Comparison of ENCODE assay signal across 8 mouse cellular contexts in the genomic region with DNA sequence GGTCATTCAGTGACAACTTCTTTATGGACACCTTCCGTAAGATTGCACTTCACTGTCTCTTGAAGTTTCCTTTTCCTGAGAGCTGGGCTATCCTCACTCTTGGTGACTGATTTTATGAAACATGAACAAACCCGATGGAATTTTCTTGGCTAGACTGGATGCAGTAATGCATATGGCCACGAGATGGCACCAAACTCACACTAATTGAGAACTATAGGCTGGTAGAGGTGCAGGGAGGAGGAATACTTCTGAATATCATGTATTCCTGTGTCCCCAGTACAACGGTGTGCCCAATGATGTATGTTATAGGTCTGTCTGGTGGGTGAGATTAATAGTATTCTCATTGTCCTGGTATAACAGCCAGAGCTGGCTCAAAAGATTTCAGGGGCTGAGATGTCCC. TPM values are rescaled to one million over a fixed set of nuclear protein-coding genes. Genes with fewer than 3 reads are reported as not detected.
DNase-seq lines count a peak whose midpoint lies in the region; ATAC-seq and TF ChIP-seq lines count a peak whose summit lies in the region.

No protein-coding gene starts in this region.

- peak; percentile 78 for ATAC-seq in intestine, embryonic 16.5 days
- ATAC-seq in midbrain, embryonic 11.5 days (ENCODE audit: low FRiP score): peak; percentile 79

- intact Hi-C loops in gastrocnemius, postnatal 14 days (cut with DNase I; ENCODE audit: low total_unique reads): no loop called here
- intact Hi-C loops in left cerebral cortex, postnatal 14 days (cut with DNase I): no loop called here

- no peak overlapping the region for H3K27ac ChIP-seq in cortical plate, adult 2 months (ENCODE audit: insufficient read depth, low read length)
- no peak overlapping the region for H3K27ac ChIP-seq in intestine, embryonic 16.5 days (ENCODE audit: low read length)
- no peak overlapping the region for H3K27ac ChIP-seq in midbrain, embryonic 11.5 days (ENCODE audit: low read depth, low read length)

- H3K36me3 ChIP-seq in intestine, embryonic 16.5 days (ENCODE audit: control insufficient read depth, insufficient read depth, low read length): no peaks in the 10 kb centered on the region
- H3K36me3 ChIP-seq in midbrain, embryonic 11.5 days (ENCODE audit: control insufficient read depth, insufficient read depth, low read length): no peaks in the 10 kb centered on the region

- peak; percentile 62; the same call in 1 of the 2 replicates for TF ChIP-seq CTCF in cortical plate, adult 2 months (IDR thresholded peaks at IDR 0.05; ENCODE audit: extremely low read depth, insufficient read depth, low read length)

- no peaks in the 10 kb centered on the region for H3K9me3 ChIP-seq in intestine, embryonic 16.5 days (ENCODE audit: control insufficient read depth, low read length)
- no peaks in the 10 kb centered on the region for H3K9me3 ChIP-seq in midbrain, embryonic 11.5 days (ENCODE audit: control insufficient read depth, low read length)

- no peak overlapping the region for H3K9ac ChIP-seq in intestine, embryonic 16.5 days (ENCODE audit: low read depth, low read length)
- H3K9ac ChIP-seq in midbrain, embryonic 11.5 days (ENCODE audit: low read length): no peak overlapping the region

- H3K27me3 ChIP-seq in intestine, embryonic 16.5 days (replicated peaks; ENCODE audit: control insufficient read depth, insufficient read depth, low read length): no peaks in the 10 kb centered on the region
- no peaks in the 10 kb centered on the region for H3K27me3 ChIP-seq in midbrain, embryonic 11.5 days (ENCODE audit: control insufficient read depth, insufficient read depth, low read length)

- no peaks in the 10 kb centered on the region for H3K4me1 ChIP-seq in cortical plate, adult 2 months (ENCODE audit: control insufficient read depth, insufficient read depth, low read length)
- peaks cover 4% of the 10 kb centered on the region; the same call in 1 of the 2 replicates for H3K4me1 ChIP-seq in intestine, embryonic 16.5 days (ENCODE audit: control insufficient read depth, insufficient read depth, low read length)
- no peaks in the 10 kb centered on the region for H3K4me1 ChIP-seq in midbrain, embryonic 11.5 days (ENCODE audit: control insufficient read depth, insufficient read depth, low read length)

- H3K4me3 ChIP-seq in cortical plate, adult 2 months (ENCODE audit: insufficient read depth, low read length): no peak overlapping the region
- H3K4me3 ChIP-seq in intestine, embryonic 16.5 days (ENCODE audit: low read length): no peak overlapping the region
- H3K4me3 ChIP-seq in midbrain, embryonic 11.5 days (ENCODE audit: low read depth, low read length): no peak overlapping the region

- WGBS in intestine, embryonic 16.5 days: 13% methylated on average over 4 of the region's 4 CpGs
- WGBS in midbrain, embryonic 11.5 days: 25% methylated on average over 4 of the region's 4 CpGs

- TF ChIP-seq POLR2A in cortical plate, adult 2 months (IDR thresholded peaks at IDR 0.05; ENCODE audit: extremely low read depth, insufficient read depth, low read length): no peak

- DNase-seq in gastrocnemius, adult 18-20 months (ENCODE audit: low spot score): peak; percentile 66
- no peak for DNase-seq in gastrocnemius, postnatal 25 days
- DNase-seq in gastrocnemius, postnatal 14 days: peak; percentile 33
- peak; percentile 90 to 92 for DNase-seq in left cerebral cortex, postnatal 14 days (ENCODE audit: low spot score in 2 of 2)
- peak; percentile 98 for DNase-seq in midbrain, embryonic 11.5 days (ENCODE audit: low spot score, missing footprints)
- DNase-seq in spleen, adult 12 weeks (ENCODE audit: low spot score): peak; percentile 36

- no peak overlapping the region for H3K4me2 ChIP-seq in intestine, embryonic 16.5 days (ENCODE audit: low read depth, low read length)
- no peak overlapping the region for H3K4me2 ChIP-seq in midbrain, embryonic 11.5 days

RNA-seq across cellular contexts. Expression of a gene that starts 16.1 kb away (rescaled TPM):
- not detected for total RNA-seq in gastrocnemius, adult 18-20 months (2021)
- total RNA-seq in gastrocnemius, postnatal 25 days (2021): not detected
- polyA plus RNA-seq in cortical plate, adult 2 months (2012; rRNA removed): not detected in 2 replicates
- total RNA-seq in gastrocnemius, postnatal 14 days (2021): not detected
- 3.2 and 6.1 TPM in 2 replicates for polyA plus RNA-seq in intestine, embryonic 16.5 days (2015; fragmentation: Nextera tagmentation; extraction: Ambion mirVana)
- total RNA-seq in left cerebral cortex, postnatal 14 days (2021): not detected
- 0.12 TPM in 1 of 2 replicates, not detected in the other for polyA plus RNA-seq in midbrain, embryonic 11.5 days (2014; fragmentation: Nextera tagmentation; extraction: Ambion mirVana)

RNA-seq across cellular contexts. Expression of a gene that starts 32.6 kb away (rescaled TPM):
- not detected for total RNA-seq in gastrocnemius, adult 18-20 months (2021)
- total RNA-seq in gastrocnemius, postnatal 25 days (2021): not detected
- not detected in 2 replicates for polyA plus RNA-seq in cortical plate, adult 2 months (2012; rRNA removed)
- not detected for total RNA-seq in gastrocnemius, postnatal 14 days (2021)
- not detected in 2 replicates for polyA plus RNA-seq in intestine, embryonic 16.5 days (2015; fragmentation: Nextera tagmentation; extraction: Ambion mirVana)
- total RNA-seq in left cerebral cortex, postnatal 14 days (2021): under 1 TPM in 1 of 2 experiments, not detected in 1; 0.36 TPM
- polyA plus RNA-seq in midbrain, embryonic 11.5 days (2014; fragmentation: Nextera tagmentation; extraction: Ambion mirVana): not detected in 2 replicates
